Mouse (Mus musculus) frontal cortex, postnatal 14 days (tissue): ENCODE measurements at regions not wholly inside any gene's neighbourhood (a gene's known extent, or its start where the extent isn't known, plus 50 kb on each side); places are given as distances from the start of the nearest gene placed in this dataset.

Experiments used
- DNase-seq, 2 experiments: peaks; one replicate each; pipeline ENCODE4 v3.0.0; 2022; ENCODE audit warnings: low spot score in 2 of 2

DNA sequence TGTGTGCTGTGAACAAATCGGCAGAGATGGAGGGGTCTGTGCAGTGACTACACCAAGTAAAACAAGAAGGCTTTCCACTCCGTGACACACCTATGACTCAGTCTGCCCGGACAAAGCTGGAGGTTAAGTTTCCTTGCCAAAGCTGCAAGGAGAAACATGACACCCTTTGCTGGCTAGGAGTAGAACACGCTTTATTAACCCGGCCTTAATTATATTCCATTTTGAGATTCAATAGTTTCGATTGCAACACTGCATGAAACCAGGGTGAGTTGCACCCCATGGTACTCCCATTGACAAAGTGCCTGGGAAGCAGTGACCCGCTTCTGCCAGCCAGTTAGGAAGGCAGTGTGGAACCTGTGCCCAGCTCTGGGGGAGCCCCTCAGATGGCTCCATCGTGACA lies 256.2 kb upstream of the Gm26657 start:
- no peak for DNase-seq

DNA sequence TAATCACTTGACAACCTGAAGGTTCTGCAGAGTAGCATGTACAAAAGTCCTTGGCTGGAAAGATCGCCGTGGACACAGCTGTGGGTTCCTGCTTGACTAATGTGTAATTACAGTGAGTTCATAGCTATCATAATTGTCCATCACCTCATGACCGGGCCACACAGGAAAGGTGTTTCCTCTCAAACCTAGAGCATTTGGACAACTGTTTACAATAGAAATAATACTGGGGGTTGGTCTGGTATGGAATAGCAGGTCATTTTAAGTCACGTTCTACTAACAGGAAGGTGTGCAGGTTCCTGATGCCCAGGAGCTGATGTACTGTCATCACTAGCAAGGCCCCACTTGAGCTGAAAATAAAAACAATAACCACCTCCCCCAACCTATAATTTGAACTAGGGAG lies 283.1 kb upstream of the Gm26657 start:
- no peak for DNase-seq

DNA sequence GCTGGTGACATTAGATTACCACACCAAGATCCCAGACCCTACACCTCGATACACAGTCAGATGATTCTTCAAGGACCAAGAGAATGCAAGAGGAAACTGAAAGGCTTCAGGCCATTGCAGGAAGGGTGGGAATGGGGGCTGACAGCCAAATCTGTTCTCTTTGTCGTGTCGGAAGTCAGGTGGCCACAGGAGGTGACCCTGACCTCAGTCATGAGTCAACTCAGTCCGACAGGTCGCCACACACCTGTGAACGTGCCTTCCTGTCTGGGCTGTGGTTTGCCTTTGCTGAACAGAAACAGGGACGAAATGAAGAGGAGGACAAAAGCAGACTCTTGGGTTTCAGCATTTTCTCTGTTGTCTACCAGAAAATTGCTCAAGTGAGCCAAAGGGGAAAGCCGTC lies 318.3 kb upstream of the Gm26657 start:
- DNase-seq = no peak

DNA sequence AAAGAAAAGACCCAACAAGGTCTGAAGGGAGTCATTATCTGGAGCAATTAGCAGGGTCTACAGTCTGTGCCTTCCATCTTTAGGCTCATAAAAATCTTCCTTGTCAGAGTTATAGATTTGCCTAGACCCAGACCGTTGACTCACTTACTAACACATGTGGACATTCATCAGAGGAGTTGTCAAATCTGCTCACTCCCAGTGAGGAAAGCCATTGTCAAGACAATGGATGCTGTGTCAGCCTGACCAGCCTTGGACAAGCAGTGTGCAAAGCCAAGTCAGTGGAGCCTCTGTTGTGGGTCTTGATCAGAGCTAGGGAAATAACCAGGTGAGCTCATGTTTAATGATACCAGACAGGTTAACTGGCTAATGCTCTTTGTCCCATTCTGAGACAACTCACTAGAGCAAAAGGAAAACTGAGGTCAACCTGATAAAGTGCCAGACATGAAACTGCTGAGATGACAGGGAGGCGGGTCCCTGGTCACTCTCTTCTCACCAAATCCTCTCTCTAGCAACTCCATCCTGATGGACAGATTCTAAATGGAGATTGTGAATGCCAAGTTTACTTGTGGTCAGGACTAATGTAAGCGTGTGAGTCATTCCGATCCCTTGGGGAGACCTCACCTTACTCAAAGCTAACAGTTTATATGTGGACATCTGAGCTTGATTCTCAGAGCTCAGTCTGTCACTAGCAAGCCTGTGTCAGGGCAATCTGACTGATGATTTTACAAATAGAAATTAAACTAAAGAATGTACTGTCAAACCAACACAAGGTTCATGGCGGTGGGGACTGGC lies 320.6 kb upstream of the Gm26657 start:
- no peak for DNase-seq

DNA sequence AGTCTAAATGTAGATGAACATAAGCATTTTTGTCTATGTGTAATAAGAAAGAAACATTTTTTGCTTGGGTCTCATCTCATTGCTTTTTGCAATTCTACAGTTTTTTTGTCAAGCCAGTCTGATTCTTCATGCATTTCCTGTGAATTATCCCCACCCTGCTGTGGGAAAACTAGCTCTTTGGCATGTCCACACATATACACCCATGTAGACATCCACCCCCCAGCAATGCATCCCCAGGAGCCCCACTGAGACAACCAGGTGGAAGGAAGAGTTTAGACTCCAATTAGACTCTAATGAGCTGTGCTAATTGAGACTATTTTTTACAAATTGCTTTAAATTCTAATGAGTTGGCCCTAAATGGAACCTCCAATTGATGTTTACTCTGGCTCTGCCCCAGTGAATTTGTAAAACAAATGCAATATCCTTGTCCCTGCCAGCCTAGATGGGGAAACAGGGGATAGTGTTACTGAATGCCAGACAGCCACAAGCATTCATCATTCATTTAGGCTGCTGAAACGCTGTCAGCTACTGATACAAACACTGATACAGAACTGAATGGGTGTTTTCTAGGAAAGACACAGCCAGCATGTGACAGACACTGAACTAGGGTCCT lies 328.7 kb upstream of the Gm26657 start:
- no peak for DNase-seq

DNA sequence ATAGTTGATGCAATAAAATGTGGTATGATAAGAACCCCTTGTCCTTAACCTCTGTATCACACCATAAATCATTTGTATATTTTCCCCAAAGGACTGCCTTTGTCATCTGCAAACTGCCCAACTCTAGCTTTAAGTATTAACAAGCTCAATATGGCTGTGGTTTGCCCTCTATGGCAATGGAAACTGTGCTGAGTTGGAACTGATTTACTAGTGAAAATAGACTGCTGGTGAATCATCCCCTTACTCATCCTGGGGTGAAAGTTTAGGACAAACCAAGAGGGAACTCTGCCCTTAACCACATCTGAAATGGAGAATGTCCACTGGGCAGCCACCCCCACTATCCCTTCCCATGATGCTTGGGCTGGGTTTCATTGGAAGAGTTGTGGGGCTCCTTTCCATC lies 346.1 kb upstream of the Gm26657 start:
- DNase-seq = no peak

DNA sequence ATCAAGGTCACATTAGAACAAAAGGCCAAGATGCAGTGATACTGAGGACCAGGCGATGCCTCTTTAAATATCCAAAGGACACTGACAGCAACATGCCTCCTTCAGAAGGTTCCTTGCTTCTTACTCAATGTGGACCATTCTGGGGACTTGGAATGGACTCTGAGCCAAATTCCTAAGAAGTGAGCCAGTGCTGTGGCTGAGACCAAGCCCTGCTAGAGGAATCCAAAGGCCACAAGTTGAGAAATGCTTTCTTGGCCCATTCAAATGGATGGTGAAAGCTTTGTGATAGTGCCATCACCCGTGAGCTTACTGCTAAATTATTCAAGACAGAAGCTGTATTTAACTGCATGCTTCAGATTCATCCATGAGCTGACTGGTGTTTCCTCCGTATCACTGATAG lies 352.8 kb upstream of the Gm26657 start:
- no peak for DNase-seq

DNA sequence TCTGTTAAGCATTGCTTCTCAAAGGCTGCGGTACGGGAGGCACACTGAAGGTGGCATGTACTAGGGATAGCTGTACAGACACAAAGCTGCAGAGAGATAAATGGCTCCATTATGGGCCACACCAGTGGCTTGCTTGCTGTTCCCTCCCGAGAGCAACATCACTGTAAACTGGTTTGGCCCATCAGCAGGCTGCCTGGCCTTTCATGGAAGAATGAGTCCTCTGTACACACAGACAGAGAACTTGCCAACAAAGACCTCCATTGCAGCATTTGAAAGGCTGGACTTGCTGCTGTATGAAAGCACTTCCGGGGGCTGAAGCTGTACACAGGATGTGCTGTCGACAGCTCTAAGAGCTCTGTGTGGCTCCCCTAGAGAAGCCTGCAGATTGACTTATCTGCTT lies 364.1 kb upstream of the Gm26657 start:
- DNase-seq = peak in 1 of 2 experiments; percentile 18

DNA sequence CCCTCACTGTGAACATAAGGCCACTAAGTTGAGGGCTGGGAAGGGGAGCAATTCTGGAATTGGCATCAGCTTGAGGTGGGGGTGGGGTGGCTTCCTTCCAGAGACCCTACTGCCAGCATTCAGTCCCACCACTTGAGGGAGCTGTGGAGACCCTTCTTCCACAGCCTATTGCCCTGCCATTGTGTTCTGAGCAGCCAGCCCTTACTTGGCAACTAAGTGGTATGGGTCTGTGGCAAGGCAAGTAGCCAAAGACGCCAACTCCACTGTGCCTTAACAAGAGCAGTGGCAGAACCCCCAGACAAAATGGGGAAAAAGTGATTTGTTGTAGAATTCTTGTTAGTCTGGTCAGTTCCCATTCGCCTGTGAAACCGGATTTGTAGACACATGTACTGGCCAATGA lies 365.4 kb upstream of the Gm26657 start:
- DNase-seq = no peak

DNA sequence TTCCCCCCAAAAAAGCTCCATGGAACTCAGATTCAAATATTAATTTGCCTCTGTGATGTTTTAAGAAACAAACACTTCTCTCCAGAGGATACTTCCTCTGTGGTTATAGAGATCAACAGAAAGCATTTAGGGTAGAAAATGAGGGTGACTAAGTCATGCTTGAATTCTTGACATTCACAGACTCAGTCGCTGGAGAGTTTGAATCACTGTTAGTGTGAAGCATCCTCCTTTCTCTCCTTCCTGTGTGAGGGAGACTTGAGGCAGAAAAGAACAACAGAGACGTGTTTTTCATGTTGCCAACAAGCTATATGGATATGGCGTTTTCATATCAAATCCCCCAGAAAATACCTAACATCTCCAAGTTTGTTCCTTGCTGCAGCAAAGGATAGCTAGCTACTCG lies 366.1 kb upstream of the Gm26657 start:
- no peak for DNase-seq

DNA sequence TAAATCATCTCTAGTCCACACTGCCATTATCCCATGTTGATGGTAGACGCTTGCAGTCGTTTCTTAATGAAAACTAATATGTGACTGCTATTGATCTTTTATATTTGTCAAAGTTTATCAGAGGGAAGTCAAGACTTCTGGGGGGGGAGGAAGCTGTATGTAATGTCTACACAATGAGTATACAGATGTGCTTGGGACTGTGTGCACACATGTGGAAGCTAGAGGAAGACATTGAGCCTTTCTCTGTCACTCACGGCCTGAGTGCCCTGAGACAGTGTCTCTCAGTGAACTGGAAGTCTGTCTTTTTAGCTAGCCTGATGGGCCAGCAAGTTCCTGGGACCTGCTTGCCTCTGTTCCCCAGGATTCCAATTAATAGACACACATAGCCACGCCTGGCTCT lies 366.7 kb upstream of the Gm26657 start:
- DNase-seq = no peak

DNA sequence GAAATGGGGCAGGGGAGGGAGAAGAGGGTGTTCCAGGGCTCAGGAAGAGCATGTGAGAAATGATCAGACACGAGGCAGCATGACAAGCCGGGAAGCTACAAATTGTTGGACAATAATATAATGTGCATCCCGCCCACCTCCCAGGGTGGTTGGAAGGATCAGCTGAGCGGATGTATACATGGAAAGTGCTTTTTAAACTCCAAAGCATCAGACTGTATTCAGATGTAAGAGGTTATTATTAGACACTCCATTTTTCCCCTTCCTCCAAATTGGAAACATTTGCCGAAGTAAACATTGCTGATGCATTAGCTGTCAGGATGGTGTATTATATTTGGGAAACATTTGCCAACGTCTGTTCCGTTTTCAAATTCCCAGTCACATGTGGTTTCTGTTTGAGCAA lies 367.2 kb upstream of the Gm26657 start:
- no peak for DNase-seq

DNA sequence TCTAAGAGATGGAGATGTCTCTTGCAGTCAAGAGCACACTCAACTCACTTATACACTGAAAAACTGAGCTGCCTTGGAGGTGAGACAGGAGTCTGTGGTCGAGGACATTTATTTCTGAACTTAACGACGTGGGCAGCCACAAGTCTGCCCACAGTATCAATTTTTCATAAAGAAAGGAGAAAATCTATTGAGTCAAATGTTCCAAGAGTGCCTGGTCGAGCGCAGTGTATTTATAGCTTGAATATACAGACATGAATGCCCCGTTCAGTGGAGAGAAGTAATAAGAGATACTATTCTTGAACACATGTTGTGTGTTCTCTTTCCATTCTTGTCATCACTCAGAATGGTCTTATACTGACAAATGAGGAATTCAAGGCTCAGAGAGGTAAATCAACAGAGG lies 375.3 kb upstream of the Gm26657 start:
- no peak for DNase-seq

DNA sequence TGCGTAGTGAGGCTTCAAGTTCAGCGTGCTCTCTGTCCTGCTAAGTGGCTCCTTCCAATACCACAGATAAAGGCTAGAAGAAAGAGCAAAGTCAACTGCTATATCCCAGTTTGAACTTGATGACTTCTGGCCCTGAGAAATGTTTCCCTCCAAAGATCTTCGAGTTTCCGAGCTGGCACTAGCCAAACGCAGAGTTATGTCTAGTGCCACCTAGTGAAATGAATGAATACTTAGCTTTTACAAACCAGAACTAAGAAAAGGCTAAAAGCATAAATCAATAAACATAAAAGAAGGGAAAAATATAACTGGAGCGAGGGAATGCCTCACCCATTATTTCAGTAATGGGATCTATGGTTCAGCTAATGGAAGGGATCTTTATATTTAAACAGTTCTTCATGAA lies 377.7 kb upstream of the Gm26657 start:
- no peak for DNase-seq

DNA sequence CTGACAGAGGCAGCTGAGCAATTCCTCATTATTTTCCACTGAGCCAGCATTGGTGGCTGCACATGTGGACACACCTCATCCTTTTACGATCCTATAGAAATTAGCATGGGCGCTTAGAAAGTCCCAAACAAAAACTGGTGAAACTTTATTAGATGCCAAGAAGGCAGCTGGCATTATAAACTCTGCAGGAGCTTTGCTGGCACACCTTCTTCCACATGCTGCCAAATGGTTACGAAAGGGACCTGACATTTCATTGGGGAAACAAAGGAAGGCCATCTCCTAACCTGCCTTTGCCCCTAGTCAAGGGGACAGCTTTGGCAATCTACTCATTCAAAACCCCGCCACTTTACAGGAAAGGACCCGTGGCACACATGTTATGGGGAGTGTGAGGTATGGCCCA lies 390.7 kb upstream of the Gm26657 start:
- DNase-seq = no peak

DNA sequence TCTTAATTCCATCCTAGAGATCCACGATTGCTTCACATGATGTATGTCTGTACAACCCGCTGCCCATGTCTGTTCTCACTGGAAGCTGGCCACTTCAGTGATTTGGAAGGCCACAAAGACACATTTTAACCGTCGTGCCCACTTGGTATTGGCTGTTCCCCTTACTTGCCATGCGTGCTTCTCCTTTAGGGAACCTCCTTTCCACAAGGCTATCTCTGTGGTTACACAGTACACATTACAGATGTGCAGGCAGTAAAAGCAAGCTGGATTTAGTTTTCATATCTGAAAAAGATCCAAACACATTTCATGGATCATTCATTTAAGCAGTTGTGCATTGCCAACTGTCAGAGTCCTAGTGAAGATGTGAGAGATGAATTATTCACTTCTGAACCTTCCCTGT lies 414.7 kb upstream of the Gm26657 start:
- DNase-seq = no peak

DNA sequence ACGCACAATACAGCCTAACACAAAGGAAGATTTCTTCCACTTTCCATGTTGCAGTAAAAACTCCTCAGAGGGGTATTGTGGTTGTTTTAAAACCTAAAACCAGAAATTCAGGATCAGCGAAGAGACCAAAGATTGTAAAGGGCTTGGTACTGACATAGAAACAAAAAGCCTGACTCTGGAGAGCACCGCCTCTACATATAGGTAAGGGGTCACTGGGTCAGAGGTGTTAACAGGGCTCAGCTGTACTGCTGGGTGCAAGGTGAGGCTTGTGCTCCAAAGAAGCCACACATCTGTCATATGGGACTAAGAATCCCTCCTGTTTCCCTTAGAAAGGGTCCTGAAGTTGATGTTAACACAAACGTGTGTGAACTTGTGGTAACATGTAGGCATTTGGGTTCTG lies 420.7 kb upstream of the Gm26657 start:
- no peak for DNase-seq

DNA sequence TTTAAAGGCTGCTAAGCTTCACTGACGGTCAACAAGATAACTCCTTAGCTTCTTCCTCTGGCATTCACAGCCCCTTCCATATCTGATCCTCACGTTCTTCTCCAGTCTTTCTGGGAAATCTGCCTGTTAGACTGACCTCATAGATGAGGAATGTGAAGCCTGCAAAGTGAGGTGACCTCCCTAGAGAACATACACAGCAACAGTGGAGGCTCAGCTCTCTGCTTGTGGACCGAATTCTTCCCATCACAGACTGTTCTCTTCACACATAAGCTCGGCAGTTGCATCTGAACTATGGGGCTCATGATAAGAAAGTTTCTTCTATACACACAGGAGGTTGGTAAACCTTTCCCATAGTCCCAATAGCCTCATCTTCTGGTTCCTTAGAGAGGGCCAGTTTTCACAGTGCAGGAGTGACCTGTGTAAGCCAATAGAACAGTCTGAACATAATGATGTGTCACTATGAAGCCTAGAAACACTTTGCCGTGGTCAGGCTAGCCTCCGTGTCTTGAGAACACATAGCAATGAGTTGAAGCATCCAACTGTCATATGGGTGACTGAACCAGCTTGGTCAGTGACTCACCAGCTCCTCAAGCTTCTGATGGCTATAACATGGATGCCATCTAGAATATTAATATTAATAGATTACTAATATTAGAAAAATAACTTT lies 434.1 kb upstream of the Gm26657 start:
- DNase-seq = no peak

DNA sequence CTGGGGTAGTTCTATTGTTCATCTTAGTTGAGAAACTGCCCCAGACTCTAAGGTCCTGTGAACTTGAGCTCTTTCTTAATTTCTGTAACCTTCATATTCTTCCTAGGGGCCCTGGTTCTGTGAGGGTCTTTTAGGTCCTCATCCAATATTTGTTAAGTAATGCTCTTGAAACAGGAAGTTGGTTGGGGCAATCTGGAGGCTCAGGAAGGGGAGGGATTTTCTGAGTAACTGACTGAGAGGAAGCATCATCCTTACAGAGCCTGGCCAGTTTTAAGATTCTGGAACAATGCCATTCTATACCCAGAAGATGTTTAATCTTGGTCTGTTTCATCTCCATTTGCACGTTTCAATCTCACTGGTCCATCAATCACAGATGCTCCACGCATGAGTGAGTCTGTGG lies 435.6 kb upstream of the Gm26657 start:
- DNase-seq = no peak

DNA sequence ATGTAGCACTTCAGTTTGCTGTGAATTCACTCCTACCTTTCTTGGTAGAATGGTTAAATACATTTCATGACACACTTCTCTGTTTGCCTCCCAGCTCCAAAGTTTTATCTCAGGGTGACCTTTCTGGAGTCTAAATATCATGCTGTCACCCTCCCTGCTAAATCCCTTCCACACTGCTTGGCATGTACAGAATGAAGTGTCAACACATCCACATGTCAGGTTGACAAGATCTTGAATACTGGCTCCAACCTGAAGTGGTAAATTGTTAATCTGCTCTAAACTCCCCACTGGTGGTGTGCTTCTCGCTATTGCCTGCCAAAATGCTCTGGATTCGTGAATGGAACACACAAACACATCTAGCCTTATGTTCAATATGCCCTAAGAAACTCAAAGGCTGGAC lies 451.9 kb upstream of the Gm26657 start:
- DNase-seq = no peak

DNA sequence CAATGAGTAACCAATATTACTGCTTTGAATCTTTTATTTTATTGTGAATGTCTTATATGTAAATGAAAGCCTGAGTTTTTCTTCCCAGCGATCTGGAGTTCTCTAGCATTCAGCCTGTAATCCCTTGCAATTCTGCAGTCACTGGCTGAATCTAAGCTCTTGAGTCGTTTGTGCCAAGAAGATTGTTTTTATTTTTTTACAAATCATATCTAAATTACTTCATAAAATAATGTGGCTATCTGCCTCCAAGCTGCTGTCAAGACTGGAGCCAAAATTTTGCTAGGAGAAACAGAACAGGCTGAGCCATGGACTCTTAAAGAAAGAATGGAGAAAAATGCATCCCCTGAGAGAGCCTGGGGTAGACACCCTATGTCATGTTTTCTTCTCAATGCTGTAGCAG lies 455.4 kb upstream of the Gm26657 start:
- no peak for DNase-seq

DNA sequence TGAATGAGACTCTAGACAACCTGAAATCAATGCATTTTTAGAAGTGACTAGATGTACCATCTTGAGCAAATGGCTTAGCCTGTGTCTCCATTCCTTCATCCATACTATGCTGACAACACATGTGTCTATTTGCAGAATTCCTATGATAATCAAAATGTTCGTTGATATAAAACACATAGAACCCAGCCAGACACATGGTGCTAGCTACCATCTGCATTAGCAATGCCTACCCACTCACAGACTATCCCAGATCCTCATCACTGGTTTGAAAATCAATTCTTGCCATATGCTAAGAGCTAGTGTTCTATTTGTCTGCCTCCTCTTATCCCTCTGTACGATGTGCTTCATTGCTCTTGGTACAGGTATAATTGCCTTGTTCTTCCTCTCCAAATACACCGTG lies 464.0 kb upstream of the Gm26657 start:
- DNase-seq = no peak

DNA sequence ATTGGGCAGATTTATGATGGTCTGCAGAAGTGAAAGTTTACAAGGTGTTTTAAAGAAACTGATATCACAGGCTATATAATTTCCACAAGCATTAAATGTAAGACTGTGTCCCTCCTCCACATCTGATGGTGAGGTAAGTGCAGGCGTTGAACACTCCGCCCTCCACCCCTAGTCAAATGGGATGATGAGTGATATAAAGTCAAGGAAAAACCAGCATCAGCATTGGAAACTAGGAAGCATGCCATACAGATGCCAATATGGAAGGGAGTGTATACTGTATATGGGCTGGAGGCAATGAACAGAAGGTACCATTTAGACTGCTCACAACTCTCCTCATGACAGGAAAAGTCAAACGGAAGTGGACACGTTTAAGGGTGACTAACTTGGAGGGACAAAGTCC lies 468.5 kb upstream of the Gm26657 start:
- no peak for DNase-seq
